Mouse (Mus musculus): ENCODE measurements around the gene Pnlip.

GRCm38 (mm10) chr19:58609716-58610115, 42.6 kb upstream of the Pnlip start:
- no peak for TF ChIP-seq CTCF (IDR thresholded peaks at IDR 0.05; ENCODE audit: control insufficient read depth, insufficient read depth, insufficient read length)
- no peak for TF ChIP-seq CEBPB (IDR thresholded peaks at IDR 0.05; ENCODE audit: low read depth)
- TF ChIP-seq MAX (IDR thresholded peaks at IDR 0.05), result no peak
